Mouse (Mus musculus): ENCODE measurements around the gene Myo16.

- TF ChIP-seq POLR2A (IDR thresholded peaks at IDR 0.05; ENCODE audit: insufficient read depth, low read length) = no peak
- TF ChIP-seq CTCF (IDR thresholded peaks at IDR 0.05; ENCODE audit: low read depth, low read length) = no peak
- no peak for TF ChIP-seq EP300 (IDR thresholded peaks at IDR 0.05; ENCODE audit: insufficient read depth, low read depth, low read length)
Observed at GRCm38 (mm10) chr8:10489738-10490419, 336.2 kb downstream of the Myo16 start.

Data from ES-Bruce4 (cell line).